Mouse (Mus musculus) midbrain, embryonic 15.5 days (tissue): Measurements from ENCODE around the gene Rdh19. TPM values are rescaled to one million over a fixed set of nuclear protein-coding genes. Genes with fewer than 3 reads are reported as not detected.
"Not testable (repeated sequence)": the region's sequence is repeated elsewhere in the genome, so short reads cannot be mapped to it uniquely, and the experiment has no call there.

Experiments used
- ATAC-seq: fragments of 200-750 bp; cut with Nextera tagmentation; replicated peaks from 2 replicates; pipeline ENCODE4 v1.8.0; 2017; ENCODE audit warnings: moderate TSS enrichment
- H3K27ac ChIP-seq: fragments of 300-500 bp; sonication (generic); 2 replicates; pipeline ENCODE4 v1.5.1; 2015; ENCODE audit warnings: mild to moderate bottlenecking, inconsistent platforms
- H3K27me3 ChIP-seq: fragments of 300-500 bp; sonication (generic); replicated peaks from 2 replicates; pipeline ENCODE4 v1.6.1; 2015; ENCODE audit warnings: inconsistent platforms
- H3K36me3 ChIP-seq: fragments of 300-500 bp; sonication (generic); replicated peaks from 2 replicates; pipeline ENCODE4 v1.6.1; 2015; ENCODE audit warnings: inconsistent platforms
- H3K4me1 ChIP-seq: fragments of 300-500 bp; sonication (generic); 2 replicates; pipeline ENCODE4 v1.6.1; 2015; ENCODE audit warnings: inconsistent platforms
- H3K4me2 ChIP-seq: fragments of 300-500 bp; sonication (generic); 2 replicates; pipeline ENCODE4 v1.6.1; 2015; ENCODE audit warnings: inconsistent platforms, mild to moderate bottlenecking, moderate library complexity
- H3K4me3 ChIP-seq: fragments of 300-500 bp; sonication (generic); 2 replicates; pipeline ENCODE4 v1.5.1; 2015; ENCODE audit warnings: mild to moderate bottlenecking, inconsistent platforms
- H3K9ac ChIP-seq: fragments of 300-500 bp; sonication (generic); 2 replicates; pipeline ENCODE4 v1.6.1; 2015; ENCODE audit warnings: mild to moderate bottlenecking, inconsistent platforms
- H3K9me3 ChIP-seq: fragments of 300-500 bp; sonication (generic); 2 replicates; pipeline ENCODE4 v1.6.1; 2016; ENCODE audit warnings: inconsistent platforms
- WGBS: fragments of 180-500 bp; shearing (Covaris S2); methylation state at CpG from one replicate; pipeline ENCODE4 v1.1.7; 2015; ENCODE audit warnings: mixed read lengths; 5-methylcytosine and 5-hydroxymethylcytosine counted together
- polyA plus RNA-seq: library from polyadenylated mRNA; unstranded; fragments of >200 nt; fragmentation: Nextera tagmentation; extraction: Ambion mirVana; gene quantifications from 2 replicates; pipeline ENCODE4 v1.2.1, GENCODE M21; 2015

The Rdh19 gene
- not detected in 2 replicates for polyA plus RNA-seq

- no peak within 1 kb of the TSS for H3K9ac ChIP-seq
- WGBS: 75% methylated on average over 1 of the region's 1 CpGs
- H3K9me3 ChIP-seq: no peaks in the 10 kb centered on the region
- no peaks in the 10 kb centered on the region for H3K4me1 ChIP-seq
- H3K27me3 ChIP-seq: no peaks in the 10 kb centered on the region
- no peaks in the 10 kb centered on the region for H3K36me3 ChIP-seq
- no peak within 1 kb of the TSS for H3K27ac ChIP-seq
- no peak within 1 kb of the TSS for H3K4me2 ChIP-seq
- ATAC-seq: no peak
- H3K4me3 ChIP-seq: no peak within 1 kb of the TSS
Observed at GRCm38 (mm10) chr10:127849628-127850027, at the start of gene Rdh19. Gene Rdh19, plus strand, starts transcription at chr10:127849928.

GRCm38 (mm10) chr10:127800891-127801290 lies 48.8 kb upstream of the Rdh19 start, which contains the start of gene Rdh16:
Gene Rdh16, plus strand, starts transcription at chr10:127801152.
- no peaks in the 10 kb centered on the region for H3K9me3 ChIP-seq
- H3K27ac ChIP-seq: no peak within 1 kb of the TSS
- H3K36me3 ChIP-seq: no peaks in the 10 kb centered on the region
- WGBS: 90% methylated on average over 6 of the region's 6 CpGs
- ATAC-seq: no peak
- no peak within 1 kb of the TSS for H3K4me3 ChIP-seq
- H3K4me2 ChIP-seq: no peak within 1 kb of the TSS
- H3K9ac ChIP-seq: no peak within 1 kb of the TSS
- H3K27me3 ChIP-seq: no peaks in the 10 kb centered on the region
- H3K4me1 ChIP-seq: no peaks in the 10 kb centered on the region

- no peak overlapping the region for H3K4me3 ChIP-seq
- no peak overlapping the region for H3K27ac ChIP-seq
- no peaks in the 10 kb centered on the region for H3K27me3 ChIP-seq
- no peaks in the 10 kb centered on the region for H3K9me3 ChIP-seq
- no peaks in the 10 kb centered on the region for H3K36me3 ChIP-seq
- WGBS: 86% methylated on average over 2 of the region's 2 CpGs
- no peak for ATAC-seq
- no peaks in the 10 kb centered on the region for H3K4me1 ChIP-seq
- H3K9ac ChIP-seq: no peak overlapping the region
- no peak overlapping the region for H3K4me2 ChIP-seq
Observed at GRCm38 (mm10) chr10:127801612-127802011, 48.1 kb upstream of the Rdh19 start.

- H3K9ac ChIP-seq: no peak overlapping the region
- 80% methylated on average over 5 of the region's 5 CpGs for WGBS
Observed at GRCm38 (mm10) chr10:127802236-127802635, 47.5 kb upstream of the Rdh19 start.

GRCm38 (mm10) chr10:127804416-127804815 lies 45.3 kb upstream of the Rdh19 start:
- H3K4me3 ChIP-seq: no peak overlapping the region
- no peaks in the 10 kb centered on the region for H3K27me3 ChIP-seq
- no peak overlapping the region for H3K9ac ChIP-seq
- no peak overlapping the region for H3K27ac ChIP-seq
- H3K36me3 ChIP-seq: no peaks in the 10 kb centered on the region
- no peak for ATAC-seq
- 45% methylated on average over 7 of the region's 7 CpGs for whole genome bisulfite sequencing
- H3K9me3 ChIP-seq: no peaks in the 10 kb centered on the region
- H3K4me2 ChIP-seq: no peak overlapping the region
- H3K4me1 ChIP-seq: no peaks in the 10 kb centered on the region

More at GRCm38 (mm10) chr10:127802236-127802635, 47.5 kb upstream of the Rdh19 start:
- Histone ChIP-seq H3K4me2 (no peak overlapping the region), H3K9me3 (no peaks in the 10 kb centered on the region), H3K4me3 (no peak overlapping the region), H3K4me1 (no peaks in the 10 kb centered on the region), H3K27ac (no peak overlapping the region), H3K27me3 (no peaks in the 10 kb centered on the region), H3K36me3 (no peaks in the 10 kb centered on the region)
- ATAC-seq: no peak

GRCm38 (mm10) chr10:127815888-127816287 lies 33.8 kb upstream of the Rdh19 start:
- no peak overlapping the region for H3K4me2 ChIP-seq
- H3K36me3 ChIP-seq: no peaks in the 10 kb centered on the region
- H3K4me3 ChIP-seq: no peak overlapping the region
- no peak overlapping the region for H3K9ac ChIP-seq
- H3K27me3 ChIP-seq: no peaks in the 10 kb centered on the region
- H3K27ac ChIP-seq: no peak overlapping the region
- H3K4me1 ChIP-seq: no peaks in the 10 kb centered on the region
- H3K9me3 ChIP-seq: peaks cover 2% of the 10 kb centered on the region; the same call in 1 of the 2 replicates
- no peak for ATAC-seq

GRCm38 (mm10) chr10:127817268-127817910 lies 32.3 kb upstream of the Rdh19 start:
- not testable (repeated sequence) for H3K36me3 ChIP-seq, H3K4me2 ChIP-seq, ATAC-seq, H3K4me1 ChIP-seq, H3K27ac ChIP-seq, H3K9ac ChIP-seq, H3K27me3 ChIP-seq, H3K9me3 ChIP-seq, H3K4me3 ChIP-seq
- 89% methylated on average over 4 of the region's 4 CpGs for WGBS

- H3K4me2 ChIP-seq, H3K4me1 ChIP-seq, H3K4me3 ChIP-seq, H3K9me3 ChIP-seq, H3K27ac ChIP-seq, H3K9ac ChIP-seq, H3K36me3 ChIP-seq, H3K27me3 ChIP-seq, ATAC-seq: not testable (repeated sequence)
- 92% methylated on average over 2 of the region's 2 CpGs for WGBS
Observed at GRCm38 (mm10) chr10:127821806-127822205, 27.9 kb upstream of the Rdh19 start.

- ATAC-seq: no peak
- 81% methylated on average over 6 of the region's 6 CpGs for WGBS
- H3K4me2 ChIP-seq: no peak overlapping the region
- no peak overlapping the region for H3K27ac ChIP-seq
- H3K9ac ChIP-seq: no peak overlapping the region
- peaks cover 4% of the 10 kb centered on the region; the same call in 1 of the 2 replicates for H3K9me3 ChIP-seq
- no peaks in the 10 kb centered on the region for H3K4me1 ChIP-seq
- no peaks in the 10 kb centered on the region for H3K36me3 ChIP-seq
- no peaks in the 10 kb centered on the region for H3K27me3 ChIP-seq
- H3K4me3 ChIP-seq: no peak overlapping the region
Observed at GRCm38 (mm10) chr10:127825386-127825785, 24.3 kb upstream of the Rdh19 start.

- Histone ChIP-seq H3K9me3 (no peaks in the 10 kb centered on the region), H3K27me3 (no peaks in the 10 kb centered on the region), H3K4me1 (no peaks in the 10 kb centered on the region), H3K36me3 (no peaks in the 10 kb centered on the region), H3K9ac (no peak overlapping the region), H3K4me2 (no peak overlapping the region), H3K27ac (no peak overlapping the region), H3K4me3 (no peak overlapping the region)
- ATAC-seq: no peak
- WGBS: 79% methylated on average over 3 of the region's 3 CpGs
Observed at GRCm38 (mm10) chr10:127829121-127829520, 20.6 kb upstream of the Rdh19 start.

GRCm38 (mm10) chr10:127834186-127834585 lies 15.5 kb upstream of the Rdh19 start:
- WGBS: 98% methylated on average over 1 of the region's 1 CpGs

GRCm38 (mm10) chr10:127835292-127835691 lies 14.4 kb upstream of the Rdh19 start:
- Histone ChIP-seq H3K4me2 (no peak overlapping the region), H3K4me3 (no peak overlapping the region), H3K4me1 (no peaks in the 10 kb centered on the region), H3K27me3 (no peaks in the 10 kb centered on the region), H3K36me3 (no peaks in the 10 kb centered on the region), H3K27ac (no peak overlapping the region), H3K9me3 (no peaks in the 10 kb centered on the region), H3K9ac (no peak overlapping the region)
- 75% methylated on average over 5 of the region's 5 CpGs for WGBS
- ATAC-seq: no peak

More at GRCm38 (mm10) chr10:127834186-127834585, 15.5 kb upstream of the Rdh19 start:
- H3K27ac ChIP-seq, H3K4me2 ChIP-seq, H3K9ac ChIP-seq, H3K4me3 ChIP-seq, H3K4me1 ChIP-seq, H3K27me3 ChIP-seq, H3K9me3 ChIP-seq, ATAC-seq, H3K36me3 ChIP-seq: not testable (repeated sequence)

- not testable (repeated sequence) for H3K9ac ChIP-seq, H3K4me2 ChIP-seq, H3K27ac ChIP-seq, H3K4me3 ChIP-seq, H3K36me3 ChIP-seq, H3K27me3 ChIP-seq, H3K4me1 ChIP-seq, ATAC-seq, H3K9me3 ChIP-seq
- 92% methylated on average over 5 of the region's 5 CpGs for WGBS
Observed at GRCm38 (mm10) chr10:127837793-127838192, 11.9 kb upstream of the Rdh19 start.
